Mouse (Mus musculus): ENCODE data around the gene Hoxa4. TPM values are rescaled to one million over a fixed set of nuclear protein-coding genes. Genes with fewer than 3 reads are reported as not detected.

The Hoxa4 gene
- total RNA-seq, 2 experiments from 2014 or later: 4.1 to 4.9 TPM

DNA sequence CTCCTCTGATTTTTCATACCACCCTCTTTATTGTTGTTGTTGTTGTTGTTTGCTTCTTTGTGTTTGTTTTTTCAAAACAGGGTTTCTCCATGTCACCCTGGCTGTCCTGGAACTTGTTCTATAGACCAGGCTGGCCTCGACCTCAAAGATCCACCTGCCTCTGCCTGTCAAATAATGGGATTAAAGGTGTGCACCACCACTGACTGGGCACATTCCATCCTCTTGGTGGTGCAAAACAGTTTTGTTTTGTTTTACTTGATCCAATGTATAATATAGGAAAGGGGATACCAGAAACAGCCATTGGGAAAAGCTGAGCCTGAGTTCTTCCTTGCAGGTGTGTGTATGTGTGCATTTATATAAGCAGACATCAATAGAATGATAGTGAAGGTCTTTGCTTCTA is 5.1 kb downstream of the Hoxa4 start:
- DNase-seq: no peak
- intact Hi-C loops (cut with DNase I; ENCODE audit: low total_unique reads): no loop called here

- intact Hi-C loops (cut with DNase I; ENCODE audit: low total_unique reads): no loop called here
- no peak for DNase-seq
These were observed 5.7 kb downstream of the Hoxa4 start for GRCm38 (mm10) chr6:52185834-52186233.

DNA sequence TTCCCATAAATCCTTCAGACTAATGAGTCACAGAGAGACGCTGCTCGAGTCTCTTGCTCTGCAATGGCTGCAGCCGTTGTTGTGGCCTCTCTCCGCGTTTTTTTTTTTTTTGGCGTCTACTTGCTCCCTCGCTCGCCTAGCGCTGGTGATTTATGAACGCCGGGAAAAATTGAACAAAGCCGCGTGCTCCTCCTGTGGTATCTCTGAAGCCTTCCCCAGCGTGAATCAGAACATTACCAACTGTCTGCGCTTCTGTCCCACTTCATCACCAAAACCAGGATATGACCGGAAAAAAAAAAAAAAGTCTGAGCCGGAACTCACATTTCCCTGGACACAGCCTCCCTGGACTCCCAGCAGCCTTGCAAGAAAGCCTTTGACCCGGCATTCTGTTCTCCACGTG is 6.3 kb downstream of the Hoxa4 start:
- DNase-seq: no peak
- intact Hi-C loops (cut with DNase I; ENCODE audit: low total_unique reads): no loop called here

GRCm38 (mm10) chr6:52184668-52185067 is 6.9 kb downstream of the Hoxa4 start:
- no peak for DNase-seq
- intact Hi-C loops (cut with DNase I; ENCODE audit: low total_unique reads): no loop called here

DNA sequence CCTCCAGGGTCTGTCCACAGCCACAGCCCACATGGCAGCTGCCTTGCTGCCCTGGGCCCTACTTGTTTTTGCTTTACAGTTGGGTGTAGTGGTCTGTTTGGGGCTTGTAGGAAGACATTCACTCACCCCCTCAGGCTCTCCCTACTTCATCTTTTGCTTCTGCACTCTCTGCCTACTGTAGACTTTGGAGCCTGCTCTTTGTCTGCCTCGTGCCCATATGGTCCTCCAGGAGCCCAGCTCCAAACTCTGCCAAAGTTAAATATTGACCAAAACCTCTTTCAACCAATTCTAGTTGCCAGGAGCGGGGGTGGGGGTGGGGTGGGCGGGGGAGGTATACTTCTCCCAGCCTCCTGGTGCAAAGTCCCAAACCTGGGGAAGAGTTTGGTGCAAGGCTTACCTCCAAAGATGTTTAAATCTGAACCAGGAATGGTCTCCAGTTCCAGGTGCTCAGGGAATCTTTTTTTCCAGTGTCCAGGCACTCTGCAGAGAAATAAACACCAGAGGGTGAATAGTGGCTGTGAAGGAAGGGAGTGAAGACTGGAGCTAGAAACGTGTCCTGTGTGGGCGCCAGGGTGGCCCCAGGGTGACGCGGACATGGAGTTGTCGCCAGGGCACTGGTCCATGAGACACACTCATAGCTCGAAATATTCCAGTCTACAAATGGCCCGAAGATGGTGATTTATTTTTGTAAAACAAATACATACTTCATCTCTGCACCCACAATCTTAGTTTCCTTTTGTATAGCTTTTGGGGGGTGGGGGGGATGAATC is 8.1 kb downstream of the Hoxa4 start:
- no peak for DNase-seq
- intact Hi-C loops (cut with DNase I; ENCODE audit: low total_unique reads): no loop called here

DNA sequence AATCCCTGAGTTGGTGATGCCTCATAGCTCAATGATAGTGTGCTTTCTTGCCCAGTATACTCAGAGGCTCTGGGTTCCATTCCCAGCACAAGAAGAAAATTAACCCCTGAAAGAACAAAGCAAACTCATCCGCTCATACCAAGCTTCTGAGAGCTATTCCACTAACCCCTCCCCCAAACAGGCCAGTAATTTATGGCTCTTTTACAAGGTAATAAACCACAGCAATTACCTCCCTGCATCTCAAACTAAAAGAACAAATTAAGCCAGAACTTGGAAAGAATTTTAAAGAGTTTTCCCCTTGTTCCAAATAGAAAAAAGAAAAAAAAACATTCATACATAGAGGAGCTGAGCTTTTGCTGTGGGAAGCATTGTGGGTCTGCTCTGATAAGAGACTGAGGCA is 8.8 kb downstream of the Hoxa4 start:
- intact Hi-C loops (cut with DNase I; ENCODE audit: low total_unique reads): no loop called here
- DNase-seq: no peak

GRCm38 (mm10) chr6:52182030-52182429 is 9.5 kb downstream of the Hoxa4 start:
- intact Hi-C loops (cut with DNase I; ENCODE audit: low total_unique reads): no loop called here
- DNase-seq: no peak

DNA sequence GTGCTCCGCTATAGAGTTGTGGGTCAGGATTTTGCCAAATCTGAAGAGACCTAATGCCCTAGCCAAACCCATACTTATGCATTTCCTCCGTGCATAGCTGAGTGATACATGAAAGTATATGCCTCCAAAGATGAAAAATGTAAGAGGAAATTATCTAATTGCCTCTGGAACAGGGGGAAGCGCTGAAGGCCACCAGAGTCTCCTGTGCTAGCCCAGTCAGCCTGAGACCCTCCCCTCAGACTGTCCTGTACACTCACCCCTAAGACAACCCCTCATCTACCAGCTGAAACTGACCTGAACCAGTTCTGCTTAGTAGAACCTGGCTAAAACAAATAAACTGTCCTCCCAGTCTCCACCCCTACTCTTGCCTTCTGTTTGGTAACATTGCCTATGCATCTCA is 10.8 kb downstream of the Hoxa4 start:
- no peak for DNase-seq
- intact Hi-C loops (cut with DNase I; ENCODE audit: low total_unique reads): no loop called here

- no peak for DNase-seq
- intact Hi-C loops (cut with DNase I; ENCODE audit: low total_unique reads): no loop called here
These were observed 11.3 kb downstream of the Hoxa4 start for GRCm38 (mm10) chr6:52180213-52180710.

DNA sequence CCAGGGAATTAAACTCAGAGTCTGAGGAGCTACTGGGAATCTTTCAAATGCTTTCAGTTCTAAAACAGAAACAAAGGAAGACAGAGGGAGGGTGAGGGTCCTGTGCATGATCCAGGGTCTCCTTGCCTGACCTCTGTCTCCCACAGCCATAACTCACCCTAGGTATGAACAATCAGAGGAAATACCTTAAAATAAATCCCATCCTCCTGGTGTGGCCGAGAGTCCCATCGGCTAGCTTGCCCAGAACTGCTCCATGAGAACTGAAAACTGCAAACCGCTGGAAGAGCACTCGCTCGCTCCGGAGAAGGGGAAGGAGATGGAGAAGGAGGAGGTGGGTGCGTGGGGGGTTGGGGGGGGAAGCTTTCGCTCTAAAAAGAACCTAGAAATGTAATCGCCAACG is 11.9 kb downstream of the Hoxa4 start:
- intact Hi-C loops (cut with DNase I; ENCODE audit: low total_unique reads): no loop called here
- DNase-seq: no peak

DNA sequence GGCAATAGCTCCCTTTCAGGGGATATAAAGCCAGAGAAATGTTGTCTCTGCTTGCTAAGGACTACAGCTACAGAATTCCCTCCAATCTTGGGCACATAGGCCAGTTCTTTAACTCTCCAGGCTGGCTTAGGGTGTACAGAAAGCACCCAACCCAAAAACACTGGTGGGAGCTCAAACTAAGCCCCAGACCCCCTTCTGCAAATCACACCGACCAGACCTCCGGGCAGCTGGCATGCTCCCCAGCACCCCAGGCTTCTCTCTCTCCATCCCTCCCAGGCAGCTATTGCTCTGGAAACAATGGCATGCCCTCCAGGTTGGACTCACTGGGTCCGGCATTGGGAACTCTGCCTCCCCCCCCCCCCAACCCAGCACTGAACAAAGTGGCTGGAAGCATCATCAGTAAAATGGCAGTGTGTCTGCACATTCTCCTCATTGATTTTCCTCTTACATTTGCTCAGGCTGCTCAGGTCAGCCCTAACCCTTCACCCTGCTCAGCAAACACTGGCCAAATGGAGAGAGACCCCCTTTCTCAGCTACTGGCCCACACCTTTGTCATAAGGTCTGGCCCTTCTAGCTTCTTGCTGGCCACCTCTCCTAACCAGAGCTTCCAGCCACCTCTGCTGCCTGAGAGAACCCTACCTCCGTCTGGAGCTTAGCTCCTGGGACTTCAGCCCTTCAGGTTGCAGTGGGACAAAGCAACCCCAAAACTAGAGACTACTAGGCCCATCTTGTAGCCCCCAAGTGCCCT is 12.5 kb downstream of the Hoxa4 start:
- no peak for DNase-seq
- intact Hi-C loops (cut with DNase I; ENCODE audit: low total_unique reads): no loop called here

- intact Hi-C loops (cut with DNase I; ENCODE audit: low total_unique reads): no loop called here
These were observed 13.7 kb downstream of the Hoxa4 start for GRCm38 (mm10) chr6:52177806-52178205.

DNA sequence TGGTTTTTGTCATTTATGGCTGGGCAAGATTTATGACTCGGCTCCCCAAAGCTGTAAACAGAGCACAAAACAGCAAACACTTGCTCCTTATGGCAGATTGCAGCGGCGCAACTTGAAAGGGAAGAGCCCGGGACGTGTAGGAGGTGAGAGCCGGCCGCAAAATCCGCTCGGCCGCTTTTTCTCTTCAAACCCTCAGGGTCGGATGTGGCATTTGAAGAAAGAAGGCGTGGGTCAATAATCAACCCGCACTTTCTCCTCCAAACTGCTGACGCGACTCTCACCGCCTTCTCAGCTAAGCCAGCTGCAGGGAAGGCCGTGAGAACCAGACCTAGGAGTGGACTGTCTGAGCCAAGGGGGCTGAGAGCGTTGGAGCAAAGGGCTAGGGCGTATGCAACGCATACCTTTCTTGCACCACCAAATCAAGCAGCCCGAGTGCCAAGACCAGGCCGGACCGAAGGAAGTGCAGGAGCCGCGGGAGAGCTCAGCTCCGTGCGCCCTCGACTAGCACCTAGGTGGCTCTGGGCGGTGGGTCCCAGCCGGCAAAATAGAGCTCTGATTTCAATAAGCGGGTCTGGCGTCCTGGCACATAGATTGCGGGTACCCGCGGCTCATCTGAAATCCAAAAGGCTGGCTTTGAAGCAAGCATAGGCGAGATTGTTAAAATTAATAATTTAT is 14.4 kb downstream of the Hoxa4 start, which contains the start of gene 5730596B20Rik:
Gene 5730596B20Rik, plus strand, starts transcription at position 438 of the 675 bp plus-strand sequence.
- intact Hi-C loops (cut with DNase I; ENCODE audit: low total_unique reads): no loop called here

More at GRCm38 (mm10) chr6:52177806-52178205, 13.7 kb downstream of the Hoxa4 start:
- DNase-seq: no peak

DNA sequence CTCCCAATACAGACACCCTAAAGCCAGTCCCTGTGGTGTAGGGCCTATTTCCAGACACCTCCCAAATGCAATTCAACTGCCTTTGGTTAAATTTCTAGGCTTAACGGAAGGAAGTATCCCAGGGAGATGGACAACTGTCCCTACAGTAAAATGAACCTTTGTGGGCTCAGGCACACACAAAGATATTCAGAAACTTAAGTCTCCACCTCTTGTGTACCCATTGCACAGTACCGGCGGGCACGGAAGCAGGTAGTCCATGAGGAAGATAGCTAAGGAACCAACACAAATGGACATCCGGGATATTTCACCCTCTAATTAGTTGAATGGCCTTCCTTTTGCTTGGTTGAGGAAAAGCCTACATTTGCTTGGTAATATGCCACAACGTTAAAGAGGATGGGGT is 15.2 kb downstream of the Hoxa4 start:
- intact Hi-C loops (cut with DNase I; ENCODE audit: low total_unique reads): no loop called here
- DNase-seq: no peak

More for the DNA sequence above, 14.4 kb downstream of the Hoxa4 start, which contains the start of gene 5730596B20Rik:
- DNase-seq: no peak

DNA sequence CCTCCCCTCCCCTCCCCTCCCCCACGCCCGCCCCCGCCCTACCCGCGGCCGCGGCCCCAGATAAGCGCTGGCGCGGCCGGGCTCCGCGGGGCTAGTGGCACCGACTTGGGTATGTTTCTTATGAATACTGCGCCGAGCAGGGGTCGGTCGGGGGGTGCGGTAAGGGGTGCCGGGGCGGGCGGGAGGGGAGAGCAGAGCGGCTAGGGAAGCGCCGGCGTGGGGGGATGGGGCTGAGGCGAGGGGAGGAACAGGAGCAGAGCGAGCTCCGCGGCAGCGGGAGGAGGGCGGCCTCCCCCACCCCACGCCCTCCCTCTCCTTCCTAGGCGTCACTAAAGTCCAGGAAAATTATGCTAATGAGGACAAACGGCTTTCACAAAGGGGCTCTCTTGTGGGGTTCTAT is 15.7 kb downstream of the Hoxa4 start:
- no peak for DNase-seq

DNA sequence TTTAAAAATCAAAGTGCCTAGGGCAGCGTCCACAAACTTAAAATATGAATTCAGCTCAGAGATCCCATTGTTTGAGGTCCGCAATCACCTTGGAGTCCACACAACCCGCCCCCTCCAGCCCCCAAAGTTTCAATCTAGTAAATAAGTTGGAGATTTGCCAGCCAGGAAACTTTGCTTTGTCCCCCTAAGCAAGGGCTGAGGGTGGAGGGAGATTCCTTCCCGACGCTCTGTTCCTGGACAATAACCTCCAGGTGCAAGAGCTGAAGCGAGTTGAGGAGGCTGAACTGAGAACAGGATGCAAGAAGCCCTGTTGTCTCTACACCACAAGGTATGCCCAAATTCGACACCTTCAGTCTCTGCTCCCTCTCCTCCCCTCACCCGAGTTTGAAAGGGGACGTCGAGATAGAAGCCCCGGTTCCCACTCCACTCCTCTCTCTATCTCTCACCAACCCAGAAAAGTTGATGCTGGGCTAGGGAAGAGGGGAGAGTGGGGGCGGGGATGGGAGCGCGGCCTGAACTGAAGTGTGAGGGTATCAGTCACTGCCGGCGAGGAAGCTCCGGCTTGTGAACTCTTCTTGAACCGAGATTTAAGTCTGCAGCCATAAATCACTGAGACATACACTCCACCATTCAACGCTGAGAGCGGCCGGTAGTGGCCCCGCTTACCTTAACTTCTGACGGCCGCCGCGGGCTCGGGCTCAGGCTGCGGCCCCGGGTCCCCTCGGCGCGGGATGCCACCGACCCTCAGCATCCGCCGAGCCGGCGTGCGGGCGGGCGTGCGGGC is 16.4 kb downstream of the Hoxa4 start:
- intact Hi-C loops (cut with DNase I; ENCODE audit: low total_unique reads): no loop called here
- no peak for DNase-seq

More for the DNA sequence above, 15.7 kb downstream of the Hoxa4 start:
- intact Hi-C loops (cut with DNase I; ENCODE audit: low total_unique reads): no loop called here

DNA sequence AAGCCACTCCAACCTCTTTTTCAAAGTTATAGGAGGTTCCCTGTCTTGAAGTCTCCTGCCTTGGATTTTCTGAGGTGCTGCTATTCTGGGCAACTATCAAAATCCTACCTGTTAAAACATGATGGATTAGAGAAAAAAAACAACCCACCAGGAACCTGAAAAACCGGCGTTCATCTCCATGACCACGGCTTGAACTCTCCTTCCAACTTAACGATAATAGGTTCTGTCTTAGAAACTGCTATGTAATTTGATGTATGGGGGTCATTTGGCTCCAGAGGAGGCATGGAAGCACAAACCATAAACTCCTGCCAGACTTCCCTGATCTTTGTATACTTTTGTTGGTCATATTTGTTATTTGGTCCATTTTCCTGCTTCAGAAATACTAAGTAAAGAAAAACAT is 17.9 kb downstream of the Hoxa4 start:
- DNase-seq: no peak
- intact Hi-C loops (cut with DNase I; ENCODE audit: low total_unique reads): no loop called here

GRCm38 (mm10) chr6:52172501-52172900 is 19.1 kb downstream of the Hoxa4 start:
- intact Hi-C loops (cut with DNase I; ENCODE audit: low total_unique reads): no loop called here
- peak; percentile 86 for DNase-seq

DNA sequence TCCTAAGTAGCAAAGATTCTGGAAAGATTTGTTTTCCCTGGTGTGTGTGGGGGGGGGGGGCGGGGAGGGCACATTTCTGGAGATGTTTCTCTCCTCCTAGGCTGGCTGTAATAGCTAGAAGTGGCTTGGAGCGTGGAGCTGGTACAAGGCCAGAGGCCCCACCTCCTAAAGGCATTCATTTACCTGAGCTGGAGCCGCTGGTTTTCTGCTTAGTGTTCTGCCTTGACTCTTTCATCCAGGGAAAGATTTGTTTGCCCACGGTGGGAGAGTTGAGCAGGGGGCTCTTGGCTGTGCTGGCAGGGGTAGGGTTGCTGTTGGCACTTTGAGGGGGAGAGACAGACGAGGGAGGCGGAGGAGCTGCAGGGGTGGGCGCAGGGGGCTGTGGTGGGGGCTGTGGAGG is 19.6 kb downstream of the Hoxa4 start:
- intact Hi-C loops (cut with DNase I; ENCODE audit: low total_unique reads): loop anchor here (1.0 kb wide), 1 partner anchor 48 kb away; no protein-coding TSS in a partner anchor
- DNase-seq: no peak

All from gastrocnemius, postnatal 14 days (tissue).